Mouse (Mus musculus) lung, embryonic 14.5 days (tissue): ENCODE results near the gene Tmem176b. TPM values are rescaled to one million over a fixed set of nuclear protein-coding genes. Genes with fewer than 3 reads are reported as not detected.

Source experiments
- ATAC-seq: fragments of 200-750 bp; cut with Nextera tagmentation; 2 replicates; pipeline ENCODE4 v1.8.0; 2017; ENCODE audit warnings: mild to moderate bottlenecking, moderate TSS enrichment, moderate library complexity; ENCODE audit not compliant: insufficient read depth
- DNase-seq: peaks from one replicate; pipeline ENCODE4 v3.0.0-alpha.2; 2015
- H3K27ac ChIP-seq: fragments of 300-500 bp; sonication (generic); 2 replicates; pipeline ENCODE4 v1.5.1; 2014; ENCODE audit warnings: low read depth, mild to moderate bottlenecking, moderate library complexity
- H3K27me3 ChIP-seq: fragments of 300-500 bp; sonication (generic); 2 replicates; pipeline ENCODE4 v1.6.1; 2014; ENCODE audit warnings: low read length, control low read depth; ENCODE audit not compliant: insufficient read depth
- H3K36me3 ChIP-seq: fragments of 300-500 bp; sonication (generic); 2 replicates; pipeline ENCODE4 v1.6.1; 2014; ENCODE audit warnings: control low read depth; ENCODE audit not compliant: insufficient read depth
- H3K4me1 ChIP-seq: fragments of 300-500 bp; sonication (generic); 2 replicates; pipeline ENCODE4 v1.6.1; 2014; ENCODE audit warnings: antibody characterized with exemption, control low read depth; ENCODE audit not compliant: insufficient read depth
- H3K4me2 ChIP-seq: fragments of 300-500 bp; sonication (generic); 2 replicates; pipeline ENCODE4 v1.6.1; 2014; ENCODE audit warnings: mild to moderate bottlenecking
- H3K4me3 ChIP-seq: fragments of 300-500 bp; sonication (generic); 2 replicates; pipeline ENCODE4 v1.5.1; 2014; ENCODE audit warnings: low read depth, low read length
- H3K9ac ChIP-seq: fragments of 300-500 bp; sonication (generic); 2 replicates; pipeline ENCODE4 v1.6.1; 2014
- H3K9me3 ChIP-seq: fragments of 300-500 bp; sonication (generic); 2 replicates; pipeline ENCODE4 v1.6.1; 2016; ENCODE audit warnings: low read depth, low read length, control low read depth
- CTCF ChIP-seq: IDR thresholded peaks from 2 replicates; pipeline ENCODE4 v1.5.1; 2016; ENCODE audit warnings: antibody characterized with exemption, low read depth
- WGBS: fragments of 180-500 bp; shearing (Covaris S2); extraction: QIAGEN DNeasy Blood & Tissue Kit; methylation state at CpG from one replicate; pipeline ENCODE4 v1.1.7; 2014; 5-methylcytosine and 5-hydroxymethylcytosine counted together
- polyA plus RNA-seq: library from polyadenylated mRNA; unstranded; fragments of >200 nt; fragmentation: Nextera tagmentation; extraction: Ambion mirVana; gene quantifications from 2 replicates; pipeline ENCODE4 v1.2.1, GENCODE M21; 2014

The Tmem176b gene
- polyA plus RNA-seq, 1 experiment from 2014 or later, result 409 TPM

- ATAC-seq (no peak), DNase-seq (peak; percentile 49)
- no peak overlapping the region for H3K9ac ChIP-seq
- H3K4me1 ChIP-seq, result peaks cover 17% of the 10 kb centered on the region
- no peak for TF ChIP-seq CTCF
- H3K9me3 ChIP-seq, result no peaks in the 10 kb centered on the region; the same call in 1 of the 2 replicates
- no peaks in the 10 kb centered on the region for H3K27me3 ChIP-seq
- no peak overlapping the region for H3K4me2 ChIP-seq
- H3K27ac ChIP-seq, result peak overlapping the region; percentile 8; the same call in 1 of the 2 replicates
- 53% methylated on average over 2 of the region's 2 CpGs for WGBS
- H3K36me3 ChIP-seq, result no peaks in the 10 kb centered on the region
- H3K4me3 ChIP-seq, result no peak overlapping the region
Observed at GRCm38 (mm10) chr6:48785601-48786000, 55.7 kb downstream of the Tmem176b start.

- H3K27me3 ChIP-seq, result no peaks in the 10 kb centered on the region
- H3K9ac ChIP-seq, result no peak overlapping the region
- DNase-seq, result peak; percentile 88
- H3K9me3 ChIP-seq, result no peaks in the 10 kb centered on the region; the same call in 1 of the 2 replicates
- no peak overlapping the region for H3K4me3 ChIP-seq
- H3K27ac ChIP-seq, result peak overlapping the region; percentile 8; the same call in 1 of the 2 replicates
- H3K36me3 ChIP-seq, result no peaks in the 10 kb centered on the region
- no peak overlapping the region for H3K4me2 ChIP-seq
- TF ChIP-seq CTCF, result no peak
- peak; percentile 65 for ATAC-seq
- WGBS, result 37% methylated on average over 1 of the region's 1 CpGs
- H3K4me1 ChIP-seq, result peaks cover 17% of the 10 kb centered on the region
Observed at GRCm38 (mm10) chr6:48785189-48785588, 56.1 kb downstream of the Tmem176b start.

GRCm38 (mm10) chr6:48784406-48784805 lies 56.9 kb downstream of the Tmem176b start:
- no peak for TF ChIP-seq CTCF
- DNase-seq, result no peak
- Histone ChIP-seq H3K4me3 (no peak overlapping the region), H3K27ac (no peak overlapping the region), H3K4me1 (peaks cover 17% of the 10 kb centered on the region), H3K9ac (no peak overlapping the region), H3K4me2 (no peak overlapping the region), H3K9me3 (no peaks in the 10 kb centered on the region; the same call in 1 of the 2 replicates), H3K36me3 (no peaks in the 10 kb centered on the region), H3K27me3 (no peaks in the 10 kb centered on the region)
- ATAC-seq, result no peak
- WGBS, result 93% methylated on average over 1 of the region's 1 CpGs

Other genes with a start within 250 kb of the Tmem176b start
- gene Repin1, start 247.6 kb downstream of the Tmem176b start, polyA plus RNA-seq, result 30.3 and 31.5 TPM in 2 replicates
- not detected in 2 replicates for gene Gm44965, start 247.6 kb downstream of the Tmem176b start, polyA plus RNA-seq
- 7.6 and 7.8 TPM in 2 replicates for gene Zfp775, start 239.4 kb downstream of the Tmem176b start, polyA plus RNA-seq
- 0.34 and 0.49 TPM in 2 replicates for gene AI854703, start 214.7 kb downstream of the Tmem176b start, polyA plus RNA-seq
- gene Gimap8, start 194.3 kb downstream of the Tmem176b start, polyA plus RNA-seq, result 1.3 and 1.5 TPM in 2 replicates
- gene Gimap9, start 165.4 kb downstream of the Tmem176b start, polyA plus RNA-seq, result 11.7 and 12.7 TPM in 2 replicates
- gene Gimap4, start 156.9 kb downstream of the Tmem176b start, polyA plus RNA-seq, result 25.6 and 27.8 TPM in 2 replicates
- 38.0 and 38.5 TPM in 2 replicates for gene Gimap6, start 133.3 kb downstream of the Tmem176b start, polyA plus RNA-seq
- gene Gm28053, start 122.9 kb downstream of the Tmem176b start, polyA plus RNA-seq, result 3.8 and 3.9 TPM in 2 replicates
- gene Gimap7, start 122.9 kb downstream of the Tmem176b start, polyA plus RNA-seq, result not detected in 2 replicates
- 35.3 and 37.2 TPM in 2 replicates for gene Gimap1, start 102.4 kb downstream of the Tmem176b start, polyA plus RNA-seq
- 20.7 and 21.7 TPM in 2 replicates for gene Gimap5, start 95.3 kb downstream of the Tmem176b start, polyA plus RNA-seq
- not detected in 2 replicates for gene Gimap3, start 70.6 kb downstream of the Tmem176b start, polyA plus RNA-seq
- gene Tmem176a, start 577 bp downstream of the Tmem176b start, polyA plus RNA-seq, result 213 and 226 TPM in 2 replicates
- gene Aoc1, start 31.4 kb upstream of the Tmem176b start, polyA plus RNA-seq, result not detected in 2 replicates
- gene 1600015I10Rik, start 88.4 kb upstream of the Tmem176b start, polyA plus RNA-seq, result not detected in 2 replicates
- gene Doxl2, start 133.5 kb upstream of the Tmem176b start, polyA plus RNA-seq, result not detected in 2 replicates
- not detected in 2 replicates for gene Svs1, start 145.4 kb upstream of the Tmem176b start, polyA plus RNA-seq
- gene Gpnmb, start 195.1 kb upstream of the Tmem176b start, polyA plus RNA-seq, result 0.21 and 0.35 TPM in 2 replicates
- gene Malsu1, start 232.3 kb upstream of the Tmem176b start, polyA plus RNA-seq, result 69.7 and 75.3 TPM in 2 replicates